Mouse (Mus musculus): ENCODE measurements around the gene Ctf2.

Gene Ctf2

GRCm38 (mm10) chr7:127759716-127760115 lies 27.8 kb upstream of the Ctf2 start:
- no peak for DNase-seq

- no peak for DNase-seq
Observed at GRCm38 (mm10) chr7:127753741-127754140, 21.8 kb upstream of the Ctf2 start.

GRCm38 (mm10) chr7:127753158-127753557 lies 21.2 kb upstream of the Ctf2 start:
- no peak for DNase-seq

GRCm38 (mm10) chr7:127752069-127752468 lies 20.1 kb upstream of the Ctf2 start:
- DNase-seq = no peak

- no peak for DNase-seq
Observed at GRCm38 (mm10) chr7:127751619-127752018, 19.7 kb upstream of the Ctf2 start.

GRCm38 (mm10) chr7:127750131-127751127 lies 18.5 kb upstream of the Ctf2 start:
- no peak for DNase-seq

- DNase-seq = no peak
Observed at GRCm38 (mm10) chr7:127748235-127748560, 16.2 kb upstream of the Ctf2 start.

GRCm38 (mm10) chr7:127747559-127748234 lies 15.7 kb upstream of the Ctf2 start:
- no peak for DNase-seq

GRCm38 (mm10) chr7:127746494-127747491 lies 14.8 kb upstream of the Ctf2 start:
- peak; percentile 32 to 54 for DNase-seq

GRCm38 (mm10) chr7:127745652-127746493 lies 13.9 kb upstream of the Ctf2 start:
- peak; percentile 95 to 98 for DNase-seq

- peak; percentile 93 to 94 for DNase-seq
Observed at GRCm38 (mm10) chr7:127745251-127745651, 13.3 kb upstream of the Ctf2 start.

GRCm38 (mm10) chr7:127744366-127745045 lies 12.5 kb upstream of the Ctf2 start, which contains the start of gene Fbxl19:
Gene Fbxl19, plus strand, starts transcription at chr7:127744543.
- peak; percentile 71 to 76 for DNase-seq

GRCm38 (mm10) chr7:127730170-127730569 lies 1.8 kb downstream of the Ctf2 start:
- no peak for DNase-seq

GRCm38 (mm10) chr7:127727898-127728297 lies 4.1 kb downstream of the Ctf2 start:
- DNase-seq = no peak

GRCm38 (mm10) chr7:127725924-127726323 lies 6.0 kb downstream of the Ctf2 start:
- no peak for DNase-seq

GRCm38 (mm10) chr7:127725490-127725889 lies 6.5 kb downstream of the Ctf2 start:
- DNase-seq = no peak

- no peak for DNase-seq
Observed at GRCm38 (mm10) chr7:127719258-127719657, 12.7 kb downstream of the Ctf2 start.

- no peak for DNase-seq
Observed at GRCm38 (mm10) chr7:127718339-127718738, 13.6 kb downstream of the Ctf2 start.

- peak; percentile 83 to 84 for DNase-seq
Observed at GRCm38 (mm10) chr7:127716992-127717391, 15.0 kb downstream of the Ctf2 start.

GRCm38 (mm10) chr7:127714816-127715215 lies 17.1 kb downstream of the Ctf2 start:
- no peak for DNase-seq
